Mouse (Mus musculus): ENCODE results near the gene Trio. TPM values are rescaled to one million over a fixed set of nuclear protein-coding genes. Genes with fewer than 3 reads are reported as not detected.

The Trio gene
- polyA plus RNA-seq, 1 experiment from 2014 or later, result 17.4 TPM

DNA sequence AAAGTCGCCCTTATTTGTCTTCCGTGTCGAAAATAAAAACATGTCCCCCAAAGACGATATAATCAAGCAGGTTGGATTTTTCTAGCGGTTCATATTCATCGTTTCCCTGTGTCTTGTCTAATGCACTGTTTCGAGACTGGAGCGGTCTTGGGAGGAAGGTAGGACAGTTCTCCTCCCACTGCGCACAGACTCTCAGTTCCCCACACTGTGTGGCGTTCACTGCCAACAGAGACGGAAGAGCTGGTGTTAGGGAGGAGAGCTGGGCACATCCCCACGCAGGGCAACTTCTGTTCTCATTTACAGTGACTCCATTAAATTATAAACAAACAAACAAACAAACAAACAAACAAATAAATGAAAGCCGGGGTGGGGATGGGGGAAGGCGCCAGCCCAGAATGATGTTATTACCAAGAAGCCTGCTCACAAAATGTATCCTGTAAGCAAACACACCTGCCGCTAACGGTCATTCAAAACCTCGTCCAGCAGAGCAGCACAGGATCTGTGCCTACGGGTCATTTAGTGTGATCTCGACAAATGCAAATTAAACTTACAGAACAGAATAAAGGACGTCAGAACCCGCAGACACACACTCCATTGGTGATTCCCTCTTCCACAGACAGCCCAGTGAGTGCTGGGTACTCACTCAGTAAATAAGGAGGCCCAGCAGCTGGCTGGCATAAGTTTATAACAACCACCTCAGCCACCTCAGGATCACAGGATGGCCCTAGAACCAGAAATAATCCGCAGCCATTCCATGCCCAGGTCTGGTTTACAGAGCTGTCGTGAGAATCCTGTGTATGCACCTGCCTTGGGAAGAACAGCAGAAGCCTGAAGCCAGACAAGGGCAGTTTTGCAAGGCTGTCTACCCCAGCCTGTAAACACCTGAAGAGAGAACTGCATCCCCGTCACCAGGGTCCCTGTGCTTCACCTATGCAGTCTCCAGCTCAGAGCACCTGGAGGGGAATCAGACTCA, 87.5 kb downstream of the Trio start:
- no peaks in the 10 kb centered on the region for H3K36me3 ChIP-seq (ENCODE audit: insufficient read depth, low read length)
- DNase-seq (ENCODE audit: low spot score) (no peak), ATAC-seq (replicated peaks; ENCODE audit: low FRiP score, low read depth) (peak; percentile 45)
- H3K9ac ChIP-seq (ENCODE audit: low read depth, low read length), result no peak overlapping the region
- 26% methylated on average over 24 of the region's 24 CpGs for WGBS
- H3K4me3 ChIP-seq (replicated peaks; ENCODE audit: low read depth, low read length), result peak overlapping the region; percentile 1; the same call in 1 of the 2 replicates
- TF ChIP-seq CTCF (IDR thresholded peaks at IDR 0.05; ENCODE audit: low read depth), result no peak; the same call in 1 of the 2 replicates
- H3K4me2 ChIP-seq (ENCODE audit: low read length), result peak overlapping the region; percentile 49
- peak overlapping the region; percentile 43; the same call in 1 of the 2 replicates for H3K27ac ChIP-seq
- no peaks in the 10 kb centered on the region for H3K9me3 ChIP-seq (replicated peaks; ENCODE audit: low read length)
- no peaks in the 10 kb centered on the region for H3K27me3 ChIP-seq (ENCODE audit: insufficient read depth, low read length)
- peaks cover 32% of the 10 kb centered on the region for H3K4me1 ChIP-seq (replicated peaks; ENCODE audit: insufficient read depth, low read length)

DNA sequence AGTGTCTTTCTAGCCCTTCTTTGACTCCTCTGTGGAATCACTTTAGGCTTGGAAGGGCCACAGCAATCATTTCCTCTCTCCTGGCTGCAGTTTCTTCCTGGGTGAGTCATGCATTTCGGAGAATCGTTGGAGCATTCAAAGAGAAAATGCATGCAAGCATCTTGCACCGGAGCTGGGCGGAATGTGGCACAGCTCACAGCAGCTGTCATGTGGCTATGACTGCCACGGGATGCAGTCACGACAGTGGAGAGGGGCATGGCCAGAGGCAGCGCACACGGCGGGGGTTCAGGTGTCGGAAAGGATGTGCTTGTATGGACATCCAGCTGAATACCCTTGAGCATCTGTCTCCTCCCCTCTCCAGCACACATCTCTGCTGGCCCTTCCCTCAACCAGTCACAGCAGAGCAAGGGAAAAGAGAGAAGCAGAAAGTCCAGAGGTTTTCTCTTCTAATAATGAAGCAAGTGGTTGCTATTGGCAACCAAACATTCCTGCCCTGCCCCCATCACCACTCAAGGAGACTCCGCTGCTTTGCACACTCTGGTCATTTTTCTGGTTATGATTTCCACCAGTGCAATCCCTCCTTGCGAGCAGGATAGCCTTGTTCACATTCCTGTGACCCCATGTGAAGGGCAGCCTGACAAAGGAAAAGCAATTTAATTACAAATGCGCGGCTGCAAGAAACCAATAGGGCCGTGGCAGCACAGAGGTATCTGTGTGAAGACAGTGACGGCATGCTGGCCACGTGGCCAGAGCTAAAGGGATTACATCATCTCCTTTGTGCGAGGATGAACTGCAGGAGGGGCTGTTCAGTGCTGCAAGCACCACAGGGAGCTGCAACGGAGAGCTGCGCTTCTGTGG, 88.4 kb downstream of the Trio start:
- peak; percentile 80 for DNase-seq (ENCODE audit: low spot score)
- H3K9me3 ChIP-seq (replicated peaks; ENCODE audit: low read length), result no peaks in the 10 kb centered on the region
- H3K4me1 ChIP-seq (replicated peaks; ENCODE audit: insufficient read depth, low read length), result peaks cover 32% of the 10 kb centered on the region
- H3K27me3 ChIP-seq (ENCODE audit: insufficient read depth, low read length), result no peaks in the 10 kb centered on the region
- no peak overlapping the region for H3K9ac ChIP-seq (ENCODE audit: low read depth, low read length)
- WGBS, result 15% methylated on average over 20 of the region's 20 CpGs
- ATAC-seq (replicated peaks; ENCODE audit: low FRiP score, low read depth), result peak; percentile 84
- peak overlapping the region; percentile 43; the same call in 1 of the 2 replicates for H3K27ac ChIP-seq
- TF ChIP-seq CTCF (IDR thresholded peaks at IDR 0.05; ENCODE audit: low read depth), result peak; percentile 43; the same call in 1 of the 2 replicates
- H3K36me3 ChIP-seq (ENCODE audit: insufficient read depth, low read length), result no peaks in the 10 kb centered on the region
- peak overlapping the region; percentile 1; the same call in 1 of the 2 replicates for H3K4me3 ChIP-seq (replicated peaks; ENCODE audit: low read depth, low read length)
- peak overlapping the region; percentile 49 for H3K4me2 ChIP-seq (ENCODE audit: low read length)

DNA sequence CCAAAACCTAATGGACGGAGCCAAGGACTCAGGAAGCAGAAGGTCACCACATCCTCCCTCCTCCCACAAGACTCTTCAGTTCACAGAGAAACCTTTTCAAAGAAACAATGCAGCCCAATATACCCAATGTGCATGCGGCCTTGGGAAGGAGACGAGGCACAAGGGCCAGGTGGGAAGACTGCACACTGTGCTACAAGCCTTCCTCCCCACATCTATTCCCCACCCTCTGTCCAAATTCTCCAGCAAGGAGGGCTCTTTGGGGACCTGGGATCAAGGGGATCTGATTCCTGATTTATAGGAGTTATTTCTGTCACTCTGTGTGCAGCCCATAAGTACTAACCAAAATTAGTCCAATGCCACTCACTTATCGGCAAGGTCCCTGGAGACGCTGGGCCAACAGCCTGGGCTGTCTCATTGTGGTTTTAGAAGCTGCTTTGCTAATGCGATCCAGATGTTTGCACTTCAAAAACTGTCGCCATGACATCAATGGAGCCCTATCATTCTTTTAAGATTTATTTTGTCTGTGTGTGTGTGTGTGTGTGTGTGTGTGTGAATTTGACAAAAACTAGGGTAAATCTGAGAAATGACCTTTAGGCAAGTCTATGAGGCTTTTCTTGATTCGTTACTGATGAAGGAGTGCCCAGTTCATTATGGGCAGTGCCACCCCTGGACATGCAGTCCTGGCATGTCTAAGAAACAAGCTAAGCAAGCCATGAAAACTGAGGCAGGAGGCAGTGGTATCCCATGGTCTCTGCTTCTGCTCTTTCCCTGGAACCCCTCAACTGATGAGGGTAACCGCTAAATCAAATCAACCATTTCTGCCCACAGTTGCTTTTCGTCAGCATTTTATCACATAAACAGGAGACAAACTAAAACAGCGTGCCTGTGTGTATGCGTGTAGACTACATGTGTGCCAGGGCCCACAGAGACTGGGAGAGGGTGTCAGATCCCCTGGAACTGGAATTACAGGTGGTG, 89.6 kb downstream of the Trio start:
- ATAC-seq (replicated peaks; ENCODE audit: low FRiP score, low read depth) (no peak), DNase-seq (ENCODE audit: low spot score) (no peak)
- no peaks in the 10 kb centered on the region for H3K36me3 ChIP-seq (ENCODE audit: insufficient read depth, low read length)
- H3K4me2 ChIP-seq (ENCODE audit: low read length), result no peak overlapping the region
- no peak overlapping the region for H3K4me3 ChIP-seq (replicated peaks; ENCODE audit: low read depth, low read length)
- TF ChIP-seq CTCF (IDR thresholded peaks at IDR 0.05; ENCODE audit: low read depth), result no peak
- H3K4me1 ChIP-seq (replicated peaks; ENCODE audit: insufficient read depth, low read length), result peaks cover 24% of the 10 kb centered on the region
- no peaks in the 10 kb centered on the region for H3K27me3 ChIP-seq (ENCODE audit: insufficient read depth, low read length)
- H3K9ac ChIP-seq (ENCODE audit: low read depth, low read length), result no peak overlapping the region
- no peaks in the 10 kb centered on the region for H3K9me3 ChIP-seq (replicated peaks; ENCODE audit: low read length)
- WGBS, result 70% methylated on average over 12 of the region's 12 CpGs
- H3K27ac ChIP-seq, result peak overlapping the region; percentile 13; the same call in 1 of the 2 replicates

DNA sequence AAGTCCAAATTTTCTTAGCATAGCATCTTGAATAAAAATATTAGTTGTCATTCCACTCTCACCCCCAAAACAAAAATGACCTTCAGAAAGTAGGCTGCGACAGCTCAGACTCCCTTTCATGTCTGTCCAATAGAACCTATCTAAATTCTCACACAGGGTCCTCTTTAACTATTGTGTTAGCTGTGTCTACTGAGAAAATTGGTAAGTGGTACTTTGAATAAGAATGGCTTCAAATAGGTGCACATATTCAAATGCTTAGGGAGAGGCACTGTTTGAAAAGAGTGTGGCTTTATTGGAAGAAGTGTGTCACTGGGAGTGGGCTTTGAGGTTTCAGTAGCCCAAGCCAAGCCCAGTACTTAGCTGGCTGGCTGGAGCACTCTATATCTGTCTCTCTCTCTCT, 92.4 kb downstream of the Trio start:
- WGBS, result 97% methylated on average over 1 of the region's 1 CpGs

DNA sequence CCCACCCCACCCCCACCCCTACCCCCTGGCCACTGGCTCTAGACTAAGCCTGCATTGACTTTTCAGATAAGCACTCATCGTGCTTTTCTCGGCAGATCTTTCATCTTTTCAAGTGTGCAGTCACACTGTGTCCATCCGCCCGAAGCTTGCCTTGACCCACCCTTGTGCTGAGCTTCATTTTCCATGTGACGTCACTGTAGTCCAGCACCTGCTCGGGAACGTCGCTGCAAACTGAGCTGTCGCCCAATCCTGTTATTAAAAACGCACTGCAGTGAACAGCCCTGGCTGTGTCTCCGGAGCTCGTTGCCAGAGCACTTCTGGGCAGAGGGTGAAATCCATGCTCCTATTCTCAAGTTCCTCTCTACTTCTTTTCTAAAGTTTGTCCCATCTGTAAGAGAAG, 93.8 kb downstream of the Trio start:
- no peak for TF ChIP-seq CTCF (IDR thresholded peaks at IDR 0.05; ENCODE audit: low read depth)
- no peak for ATAC-seq (replicated peaks; ENCODE audit: low FRiP score, low read depth)
- H3K4me3 ChIP-seq (replicated peaks; ENCODE audit: low read depth, low read length), result no peak overlapping the region
- DNase-seq (ENCODE audit: low spot score), result no peak
- H3K27me3 ChIP-seq (ENCODE audit: insufficient read depth, low read length), result no peaks in the 10 kb centered on the region
- no peak overlapping the region for H3K9ac ChIP-seq (ENCODE audit: low read depth, low read length)
- H3K27ac ChIP-seq, result no peak overlapping the region
- H3K4me2 ChIP-seq (ENCODE audit: low read length), result no peak overlapping the region
- 79% methylated on average over 12 of the region's 12 CpGs for WGBS
- no peaks in the 10 kb centered on the region for H3K9me3 ChIP-seq (replicated peaks; ENCODE audit: low read length)
- peaks cover 14% of the 10 kb centered on the region for H3K4me1 ChIP-seq (replicated peaks; ENCODE audit: insufficient read depth, low read length)
- no peaks in the 10 kb centered on the region for H3K36me3 ChIP-seq (ENCODE audit: insufficient read depth, low read length)

More for the DNA sequence above, 92.4 kb downstream of the Trio start:
- Histone ChIP-seq H3K4me3 (replicated peaks; ENCODE audit: low read depth, low read length) (no peak overlapping the region), H3K4me2 (ENCODE audit: low read length) (no peak overlapping the region), H3K27ac (no peak overlapping the region), H3K4me1 (replicated peaks; ENCODE audit: insufficient read depth, low read length) (peaks cover 13% of the 10 kb centered on the region), H3K36me3 (ENCODE audit: insufficient read depth, low read length) (no peaks in the 10 kb centered on the region), H3K9ac (ENCODE audit: low read depth, low read length) (no peak overlapping the region), H3K27me3 (ENCODE audit: insufficient read depth, low read length) (no peaks in the 10 kb centered on the region), H3K9me3 (replicated peaks; ENCODE audit: low read length) (no peaks in the 10 kb centered on the region)
- no peak for DNase-seq (ENCODE audit: low spot score)
- no peak for ATAC-seq (replicated peaks; ENCODE audit: low FRiP score, low read depth)
- no peak for TF ChIP-seq CTCF (IDR thresholded peaks at IDR 0.05; ENCODE audit: low read depth)
